Mouse (Mus musculus) right cerebral cortex, postnatal 10 days (tissue): ENCODE data around the gene Rsc1a1.

Source experiments
- DNase-seq, 2 experiments: peaks; one replicate each; pipeline ENCODE4 v3.0.0; 2021; ENCODE audit warnings: low spot score in 2 of 2

The Rsc1a1 gene

GRCm38 (mm10) chr4:141694719-141695118 is 9.3 kb upstream of the Rsc1a1 start:
- no peak for DNase-seq

GRCm38 (mm10) chr4:141688505-141688904 is 3.1 kb upstream of the Rsc1a1 start:
- no peak for DNase-seq

DNA sequence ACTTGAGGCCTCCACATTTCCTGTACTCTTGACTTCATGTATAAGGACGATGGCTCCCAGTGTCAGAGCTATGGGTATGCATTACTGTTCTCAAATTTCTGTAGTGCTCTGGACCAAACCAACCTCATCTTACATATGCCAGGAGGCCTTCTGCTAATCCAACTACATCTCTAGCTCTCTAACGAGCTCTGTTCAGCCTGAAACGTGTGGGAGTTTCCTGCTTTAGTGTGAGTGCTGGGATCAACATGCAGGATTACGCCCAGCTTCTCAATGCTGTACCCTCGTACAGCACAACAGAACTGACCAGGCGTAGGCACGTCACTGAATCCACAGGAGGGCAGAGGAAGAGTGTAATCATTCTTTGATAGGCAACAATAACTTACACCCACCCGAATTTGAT is 1.1 kb upstream of the Rsc1a1 start:
- DNase-seq, result no peak

DNA sequence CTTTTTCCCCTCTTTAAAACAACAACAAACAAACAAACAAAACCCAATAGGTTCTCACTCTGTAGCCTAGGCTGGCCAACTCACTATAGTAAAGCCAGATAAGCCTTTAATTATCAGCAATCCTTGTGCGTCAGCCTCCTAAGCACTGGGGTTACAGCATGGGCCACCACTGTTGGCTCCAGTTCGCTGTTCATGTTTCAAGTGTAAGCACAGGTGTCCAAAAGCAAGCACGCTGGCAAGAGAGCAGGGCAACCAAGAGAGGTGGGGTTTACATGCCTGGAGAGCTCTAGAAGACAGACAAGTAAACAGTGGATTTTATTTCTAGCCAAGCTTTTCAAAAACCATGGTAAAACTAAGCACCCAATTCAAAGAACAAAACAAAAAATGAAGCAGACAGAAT is 694 bp upstream of the Rsc1a1 start:
- no peak for DNase-seq

DNA sequence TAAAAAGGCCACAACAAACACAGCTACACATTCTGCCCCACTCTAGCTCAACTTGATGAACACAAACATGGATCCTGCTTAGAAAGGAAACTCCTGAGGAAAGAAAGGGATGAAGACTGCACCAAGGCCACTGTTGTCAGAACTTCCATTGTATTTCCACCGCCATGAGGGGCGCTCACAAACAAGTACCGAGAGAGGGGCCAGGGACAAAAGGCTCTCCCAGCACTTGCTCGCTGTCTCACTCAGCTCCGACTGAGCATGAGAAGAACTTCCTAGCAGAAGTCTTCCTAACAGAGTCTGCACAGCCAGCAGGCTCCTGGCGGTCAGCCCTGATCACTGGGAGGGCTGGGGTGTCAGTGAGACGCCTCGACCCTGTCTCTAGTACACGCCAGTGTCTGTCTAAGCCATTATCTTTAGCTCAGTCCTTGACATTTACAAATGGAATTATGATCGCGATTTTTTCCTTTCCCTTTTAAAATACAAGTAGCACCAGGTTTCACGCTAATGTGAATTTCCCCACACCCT is 2.6 kb downstream of the Rsc1a1 start:
- DNase-seq, result no peak

DNA sequence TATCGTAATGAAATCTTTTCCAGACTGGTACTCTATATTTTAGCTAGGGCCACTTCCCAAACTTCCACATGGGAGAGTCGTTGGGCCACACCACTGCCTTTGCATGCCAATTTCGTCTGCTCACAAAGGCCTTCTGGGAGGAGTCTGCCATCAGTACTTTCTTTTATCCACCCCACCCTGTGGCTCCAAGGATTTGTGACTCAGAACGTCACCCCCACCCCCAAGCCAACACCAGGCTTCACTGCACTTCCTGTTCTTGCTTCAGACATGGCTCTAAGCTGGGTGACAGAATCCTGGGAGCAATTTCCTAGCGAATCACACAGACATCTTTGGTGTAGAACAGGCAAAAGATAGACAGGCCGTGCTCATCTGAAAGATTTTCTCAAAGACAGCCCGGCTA is 3.6 kb downstream of the Rsc1a1 start:
- DNase-seq, result no peak

DNA sequence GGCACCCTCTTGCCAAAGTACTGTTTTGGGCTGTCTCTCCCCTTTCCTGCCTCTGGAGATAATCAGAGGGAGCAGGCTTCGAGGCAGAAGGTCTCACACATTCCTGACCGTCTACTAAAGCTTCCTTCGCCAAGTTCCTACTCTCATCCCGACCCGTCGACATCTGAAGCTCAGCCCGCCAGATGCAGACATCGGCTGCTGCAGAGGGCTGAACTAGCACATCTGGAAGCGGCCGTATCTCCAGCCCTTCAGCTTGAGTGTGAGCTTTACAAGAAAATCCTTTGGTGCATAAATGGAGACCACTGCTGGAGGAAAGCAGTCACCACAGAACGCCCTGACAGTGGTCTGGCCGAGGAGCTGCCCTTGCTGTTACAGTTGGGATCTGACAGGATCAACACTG is 4.5 kb downstream of the Rsc1a1 start:
- no peak for DNase-seq

- no peak for DNase-seq
Observed at GRCm38 (mm10) chr4:141679016-141679415, 6.4 kb downstream of the Rsc1a1 start.

DNA sequence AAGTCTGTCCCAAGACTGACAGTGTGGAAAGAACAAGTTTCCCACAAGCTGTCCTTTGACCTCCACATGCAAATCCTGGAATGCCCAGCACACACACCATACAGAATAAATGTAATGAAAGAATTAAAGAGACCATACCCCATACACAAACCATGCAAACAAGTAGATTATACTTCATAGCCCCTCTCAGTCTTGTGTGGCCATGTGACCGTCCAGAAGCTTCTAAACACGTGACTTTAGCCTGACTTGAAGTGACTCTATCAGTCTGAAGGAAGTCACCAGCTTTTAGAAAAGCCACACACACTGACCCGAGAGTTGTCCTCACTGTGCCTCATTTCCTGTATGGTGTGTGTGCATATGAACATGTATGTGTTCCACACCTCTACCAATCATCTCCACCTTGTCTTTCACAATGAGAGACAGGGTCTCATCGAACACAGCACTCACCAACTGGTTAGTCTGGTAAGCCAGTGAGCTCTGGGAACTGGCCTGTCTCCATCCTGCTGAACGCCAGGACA is 8.9 kb downstream of the Rsc1a1 start:
- no peak for DNase-seq

- no peak for DNase-seq
Observed at GRCm38 (mm10) chr4:141672325-141672724, 13.1 kb downstream of the Rsc1a1 start.

DNA sequence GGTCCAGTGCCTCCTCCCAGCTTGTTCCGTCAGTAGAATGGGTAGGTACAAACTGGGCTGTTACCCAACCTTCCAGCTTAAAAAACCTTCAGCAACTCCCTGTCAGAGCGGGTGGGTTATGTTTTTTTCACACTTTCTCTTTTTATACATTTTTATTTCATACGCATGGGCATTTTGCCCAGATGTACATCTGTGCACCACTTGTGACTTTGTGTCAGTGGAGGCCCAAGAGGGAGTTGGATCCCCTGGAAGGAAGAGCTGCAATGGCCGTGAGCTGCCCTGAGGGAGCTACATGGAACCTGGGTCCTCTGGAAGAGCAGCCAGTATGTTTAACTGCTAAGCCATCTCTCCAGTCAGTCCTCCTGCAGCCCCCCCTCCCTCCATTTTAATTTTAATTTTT is 14.0 kb downstream of the Rsc1a1 start:
- DNase-seq, result no peak

- no peak for DNase-seq
Observed at GRCm38 (mm10) chr4:141669898-141670712, 15.3 kb downstream of the Rsc1a1 start.

DNA sequence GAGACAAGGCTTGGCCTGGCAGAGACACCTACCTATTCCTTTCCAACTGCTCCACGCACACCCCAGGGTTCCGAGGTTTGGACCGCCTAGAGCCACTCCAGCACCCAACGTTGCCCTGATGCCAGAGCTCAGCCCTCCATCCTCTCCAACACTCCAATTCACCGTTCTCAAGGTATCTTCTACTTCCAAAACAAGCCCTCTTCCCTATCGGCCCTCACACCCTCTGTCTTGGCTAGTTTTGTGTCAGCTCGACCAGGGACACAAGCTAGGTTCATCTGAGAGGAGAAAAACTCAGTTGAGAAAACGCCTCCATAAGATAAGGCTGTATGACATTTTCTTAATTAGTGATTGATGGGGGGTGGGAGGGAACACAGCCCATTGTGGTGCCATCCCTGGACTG is 20.6 kb downstream of the Rsc1a1 start, which contains the start of gene Plekhm2:
Gene Plekhm2, minus strand, starts transcription at position 101 of the 400 bp plus-strand sequence.
- no peak for DNase-seq

DNA sequence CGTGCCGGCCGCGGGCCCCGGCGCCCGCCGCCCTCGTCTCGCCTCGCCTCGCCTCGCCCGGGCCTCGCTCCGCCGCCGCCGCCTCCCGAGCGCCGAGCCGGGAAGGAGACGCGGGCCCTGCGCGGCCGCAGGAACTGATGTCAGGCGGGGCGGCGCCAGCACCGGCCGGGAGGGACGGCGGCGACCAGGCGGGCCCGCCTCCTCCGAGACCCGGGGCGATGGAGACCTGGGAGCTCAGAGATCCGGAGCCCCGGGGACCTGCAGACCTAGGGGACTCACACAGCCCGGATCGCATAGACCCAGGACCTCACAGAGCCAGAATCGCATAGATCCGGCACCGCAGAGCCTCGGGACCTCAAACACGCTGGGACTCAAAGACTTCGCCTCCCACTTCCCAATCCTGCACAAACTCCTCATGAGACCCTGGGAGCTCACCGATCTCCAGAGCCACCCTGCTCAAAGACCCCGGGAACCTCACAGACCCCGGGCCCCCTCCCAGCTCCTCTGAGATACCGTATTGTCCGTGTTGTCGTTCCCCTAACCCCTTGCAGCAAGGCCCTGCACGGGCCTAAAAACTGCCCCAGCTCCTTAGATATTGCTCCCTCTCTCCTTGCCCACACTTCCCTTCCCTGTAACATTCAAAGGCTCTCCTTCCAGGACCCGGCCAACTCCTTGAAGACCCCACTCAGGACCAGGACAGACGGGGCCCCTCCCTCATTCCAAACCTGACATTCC is 21.2 kb downstream of the Rsc1a1 start:
- peak; percentile 77 to 82 for DNase-seq

DNA sequence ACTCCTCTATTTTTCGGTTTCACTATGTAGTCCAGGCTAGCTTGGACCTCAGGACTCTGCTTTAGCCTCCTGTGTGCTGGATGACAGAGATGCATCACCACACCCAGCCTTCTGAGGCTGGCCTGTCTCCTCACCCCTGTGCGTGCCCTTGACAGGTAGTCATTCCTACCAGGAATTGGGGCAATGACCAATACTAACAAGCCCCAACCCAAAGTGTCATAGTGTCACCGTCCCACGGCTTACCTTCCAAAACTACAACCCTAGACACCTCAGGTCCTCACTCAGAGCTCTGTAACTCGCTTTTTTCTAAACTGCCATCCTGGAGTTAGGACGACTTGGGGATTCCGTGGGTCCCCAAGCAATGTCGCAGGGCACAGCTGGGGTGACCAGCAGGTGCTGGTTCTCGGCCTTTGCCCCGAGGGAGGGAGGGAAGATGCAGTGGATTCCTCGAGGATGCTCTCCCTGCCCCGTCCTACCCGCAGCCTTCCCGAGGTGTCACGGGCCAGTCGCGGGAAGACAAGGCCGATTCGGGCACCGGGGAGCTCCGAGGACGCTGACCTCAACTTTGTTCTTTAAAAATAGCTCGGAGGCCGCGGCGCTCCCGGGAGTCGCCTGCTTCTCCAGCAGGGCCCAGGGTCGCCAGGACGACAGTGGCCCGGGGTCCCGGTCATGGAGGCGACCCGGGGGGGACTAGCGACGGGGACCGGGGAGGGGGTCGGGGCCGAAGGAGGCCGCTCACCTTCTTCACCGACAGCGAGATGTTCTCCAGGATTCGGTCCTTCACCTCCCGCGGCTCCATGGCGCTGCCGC is 22.1 kb downstream of the Rsc1a1 start:
- peak in 1 of 2 experiments; percentile 52 for DNase-seq

GRCm38 (mm10) chr4:141660884-141661283 is 24.5 kb downstream of the Rsc1a1 start:
- DNase-seq, result no peak

DNA sequence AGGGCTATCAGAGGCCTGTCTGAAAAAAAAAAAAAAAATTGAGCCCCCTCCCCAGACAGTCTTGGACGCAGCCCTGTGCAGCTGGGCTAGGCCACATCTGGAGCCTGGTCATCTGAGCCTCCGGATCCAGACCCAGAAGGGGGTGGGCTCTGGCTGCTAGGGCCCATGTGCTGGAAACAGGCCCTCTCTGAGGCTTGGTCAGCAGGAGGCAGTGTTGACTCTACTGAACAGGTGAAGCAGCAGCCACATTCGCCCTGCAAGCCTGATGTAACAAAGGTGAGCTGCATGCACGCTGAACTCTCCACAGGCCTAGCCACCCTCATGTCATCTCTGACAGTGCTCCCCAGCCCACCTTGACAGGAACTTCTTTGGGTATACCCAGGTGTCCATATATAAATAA is 25.7 kb downstream of the Rsc1a1 start:
- no peak for DNase-seq

GRCm38 (mm10) chr4:141658846-141659484 is 26.4 kb downstream of the Rsc1a1 start:
- no peak for DNase-seq

- no peak for DNase-seq
Observed at GRCm38 (mm10) chr4:141656932-141657331, 28.5 kb downstream of the Rsc1a1 start.

DNA sequence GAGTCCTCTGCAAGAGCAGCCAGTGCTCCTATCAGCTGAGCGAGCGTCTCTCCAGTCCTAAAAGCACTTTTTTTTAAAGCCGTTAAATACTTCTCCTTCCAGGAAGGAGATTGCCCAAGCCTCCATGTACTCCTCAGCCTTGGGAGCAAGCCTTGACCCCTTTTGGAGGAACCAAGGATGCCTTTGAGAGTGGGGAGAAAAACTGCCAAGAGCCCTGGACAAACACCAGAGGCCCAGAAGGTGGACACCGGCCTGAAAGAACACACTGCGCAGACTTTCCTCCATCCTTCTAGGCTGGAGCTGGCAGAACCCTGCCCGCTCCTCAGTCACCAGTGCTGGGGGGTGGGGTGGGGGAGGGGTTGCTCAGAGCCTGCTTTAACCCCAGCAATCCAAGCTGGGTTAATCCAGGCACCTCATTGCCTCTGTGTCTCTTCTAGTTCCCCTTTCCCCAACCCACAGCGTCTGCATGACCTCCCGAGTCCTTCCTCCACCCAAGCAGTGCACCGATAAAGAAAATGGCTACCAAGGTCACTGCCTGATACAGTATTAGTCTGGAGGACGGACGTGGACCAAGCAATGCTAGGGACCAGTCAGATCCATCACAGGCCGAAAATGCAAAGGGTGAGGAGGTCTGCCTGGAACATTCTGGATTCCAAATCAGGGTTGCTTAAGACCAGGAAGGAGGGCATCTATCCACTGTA is 29.3 kb downstream of the Rsc1a1 start:
- DNase-seq, result peak; percentile 75 to 76

DNA sequence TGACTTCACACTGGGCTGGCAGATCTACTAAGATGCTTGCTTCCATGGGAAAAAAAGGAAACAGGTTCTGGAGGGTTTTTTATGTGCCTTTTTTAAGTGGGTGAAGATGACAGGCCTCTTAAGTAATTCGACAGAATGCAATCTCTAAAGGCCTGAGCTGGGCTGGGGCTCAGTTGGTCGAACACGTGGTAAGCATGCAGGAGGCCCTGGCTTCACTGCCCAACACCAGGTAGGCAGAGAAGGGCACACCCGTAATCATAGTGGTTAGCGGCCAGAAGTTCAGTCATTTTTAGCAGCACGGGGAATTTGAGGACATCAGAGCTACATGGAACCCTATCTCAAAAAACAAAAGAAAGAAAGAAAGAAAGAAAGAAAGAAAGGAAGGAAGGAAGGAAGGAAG is 30.9 kb downstream of the Rsc1a1 start:
- no peak for DNase-seq
